Mouse (Mus musculus) heart, postnatal 10 days (tissue): ENCODE measurements around the gene Mtg1. TPM values are rescaled to one million over a fixed set of nuclear protein-coding genes. Genes with fewer than 3 reads are reported as not detected.

Experiments
- DNase-seq, 2 experiments: peaks; one replicate each; pipeline ENCODE4 v3.0.0; 2021
- intact Hi-C: fragments of 180-260 bp; cut with DNase I; formaldehyde crosslinking; loops from one replicate; pipeline ENCODE4 v1.15.1; 2025
- total RNA-seq, 2 experiments: library from RNA; stranded (reverse); gene quantifications; 2 replicates each; pipeline ENCODE4 v1.2.3; 2021

Gene Mtg1
- total RNA-seq: 10 to 100 TPM; 22.9 to 25.3 TPM

DNA sequence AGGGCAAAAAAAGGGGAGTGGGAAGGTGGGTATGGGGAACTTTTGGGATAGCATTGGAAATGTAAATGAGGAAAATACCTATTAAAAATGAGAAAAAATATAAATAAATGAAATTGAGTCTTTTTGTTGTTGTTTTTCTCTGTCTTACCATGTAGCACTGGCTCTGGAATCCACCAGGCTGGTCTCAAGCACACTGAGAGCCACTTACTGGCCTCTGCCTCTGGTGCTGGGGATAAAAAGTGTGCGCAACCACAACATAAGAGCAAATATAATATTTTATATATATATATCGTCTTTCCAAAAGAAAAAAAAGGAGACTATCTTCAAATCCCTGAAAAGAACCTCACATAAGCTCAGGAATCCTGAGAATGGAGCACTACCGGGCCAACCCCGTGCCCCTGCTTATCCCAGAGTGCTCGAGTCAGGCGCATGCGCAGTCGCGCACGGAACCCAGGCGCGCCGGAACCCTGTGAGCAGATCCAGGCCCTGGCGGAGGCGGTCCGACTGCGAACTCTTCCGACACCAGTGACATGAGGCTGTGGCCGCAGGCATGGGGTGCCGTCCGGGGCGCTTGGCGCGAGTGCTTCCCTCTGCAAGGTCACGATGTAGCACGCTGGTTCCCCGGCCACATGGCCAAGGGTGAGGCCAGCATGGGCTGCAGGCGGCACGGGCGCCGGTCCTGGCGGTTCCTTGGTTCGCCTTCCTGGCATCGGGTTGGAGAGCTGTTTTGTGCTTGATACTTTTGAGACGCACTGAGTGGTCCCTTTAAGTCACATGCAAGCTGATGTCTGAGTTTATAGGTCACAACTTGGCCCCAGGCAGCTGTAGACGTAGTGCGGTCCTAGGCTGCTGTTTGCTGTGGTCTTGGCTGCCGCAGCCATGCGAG lies at the start of gene Mtg1:
Mtg1 (plus strand) TSS at position 430 of the 886 bp plus-strand sequence.
- intact Hi-C loops: no loop called here
- DNase-seq: peak; percentile 97 to 98

DNA sequence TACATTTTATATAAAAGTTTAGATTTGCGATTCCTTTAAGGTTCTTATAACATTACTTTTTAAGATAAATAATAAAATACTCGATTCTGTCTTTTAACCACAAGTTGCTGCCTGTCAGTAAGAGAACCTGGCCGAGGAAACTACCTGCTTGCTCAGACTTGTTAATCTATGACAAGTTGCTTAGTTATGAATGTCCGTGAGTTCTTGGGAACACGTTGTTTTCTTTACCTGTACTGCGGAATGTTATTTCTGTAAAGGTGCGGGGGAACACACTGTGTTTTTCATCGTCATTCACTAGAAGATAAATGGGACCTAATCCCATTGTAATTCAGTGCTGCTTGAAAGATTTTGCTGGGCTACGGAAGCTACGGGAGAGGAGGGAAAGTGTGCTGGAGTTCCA lies 46.8 kb upstream of the Mtg1 start:
- intact Hi-C loops: no loop called here
- no peak for DNase-seq

- no peak for DNase-seq
- intact Hi-C loops: no loop called here
These were observed 44.3 kb upstream of the Mtg1 start, which contains the start of gene Prap1 for GRCm38 (mm10) chr7:140092924-140093528. Prap1 (plus strand) TSS chr7:140093395.

GRCm38 (mm10) chr7:140094954-140095353 lies 42.4 kb upstream of the Mtg1 start:
- intact Hi-C loops: no loop called here
- DNase-seq: no peak

- no peak for DNase-seq
- intact Hi-C loops: no loop called here
These were observed 41.8 kb upstream of the Mtg1 start for GRCm38 (mm10) chr7:140095556-140095955.

- intact Hi-C loops: no loop called here
- DNase-seq: no peak
These were observed 41.3 kb upstream of the Mtg1 start for GRCm38 (mm10) chr7:140096055-140096454.

- intact Hi-C loops: no loop called here
- no peak for DNase-seq
These were observed 38.9 kb upstream of the Mtg1 start for GRCm38 (mm10) chr7:140098466-140098865.

DNA sequence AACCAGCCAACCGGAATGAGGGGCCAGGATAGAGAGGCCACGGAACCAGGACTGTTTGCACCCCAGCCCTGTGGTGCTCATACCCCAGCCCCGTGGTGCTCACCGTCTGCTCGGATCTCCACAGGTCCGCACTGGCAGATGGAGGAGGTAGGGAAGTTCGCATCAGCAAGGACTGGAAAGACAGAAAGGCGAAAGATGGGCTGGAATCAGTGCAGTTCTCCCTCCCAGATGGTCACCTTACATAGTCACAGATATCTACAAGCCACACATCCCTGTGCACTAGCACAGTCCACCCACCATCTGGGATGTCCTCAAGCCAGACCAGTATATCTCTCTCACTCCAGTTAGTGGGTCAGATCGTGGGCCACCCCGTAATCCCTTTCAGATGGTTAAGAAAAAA lies 35.9 kb upstream of the Mtg1 start:
- intact Hi-C loops: no loop called here
- peak in 1 of 2 experiments; percentile 24 for DNase-seq

DNA sequence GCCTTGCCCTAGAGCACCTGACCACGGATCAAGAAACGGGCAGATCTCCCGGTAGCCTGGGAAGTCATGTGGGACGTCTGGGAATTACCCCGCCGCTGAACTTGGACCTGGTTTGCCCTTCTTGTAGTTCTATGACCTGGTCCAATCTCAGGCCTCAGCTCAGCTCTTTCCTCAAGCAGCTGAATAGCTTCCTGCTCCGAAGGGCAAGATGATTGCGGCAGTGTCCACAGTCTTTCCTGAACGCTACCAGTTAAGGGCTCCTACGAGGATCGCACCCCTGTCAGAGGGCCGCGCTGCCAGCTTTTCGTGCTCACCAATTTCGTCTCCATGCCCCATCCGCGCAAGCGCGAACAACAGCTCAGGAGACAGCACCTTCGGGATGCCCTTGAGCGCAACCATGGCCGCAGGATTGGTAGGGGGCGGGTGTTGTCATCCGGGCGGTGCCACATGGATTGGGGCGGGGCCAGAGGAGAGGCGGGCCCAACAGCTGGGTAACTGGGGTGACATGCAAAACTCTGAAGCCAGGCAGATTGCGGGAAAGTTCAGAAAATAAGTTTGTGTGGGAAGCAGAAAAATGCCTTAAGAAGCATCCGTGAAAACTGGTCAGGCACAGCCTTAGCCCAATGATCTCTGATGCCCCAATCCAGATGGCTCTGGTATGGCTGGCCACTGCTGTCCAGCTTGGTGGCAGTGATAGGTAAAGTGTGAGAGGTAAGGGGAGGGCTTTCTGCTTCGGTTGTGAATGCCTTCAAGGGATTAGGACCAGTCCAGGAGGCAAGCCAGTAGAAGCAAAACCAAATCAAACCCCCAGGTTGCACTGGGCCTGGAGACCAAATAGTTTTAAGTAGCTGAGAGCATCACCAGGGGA lies 35.1 kb upstream of the Mtg1 start, which contains the start of gene Fuom:
Fuom (minus strand) TSS at position 449 of the 868 bp plus-strand sequence.
- intact Hi-C loops: no loop called here
- DNase-seq: peak; percentile 92 to 93

DNA sequence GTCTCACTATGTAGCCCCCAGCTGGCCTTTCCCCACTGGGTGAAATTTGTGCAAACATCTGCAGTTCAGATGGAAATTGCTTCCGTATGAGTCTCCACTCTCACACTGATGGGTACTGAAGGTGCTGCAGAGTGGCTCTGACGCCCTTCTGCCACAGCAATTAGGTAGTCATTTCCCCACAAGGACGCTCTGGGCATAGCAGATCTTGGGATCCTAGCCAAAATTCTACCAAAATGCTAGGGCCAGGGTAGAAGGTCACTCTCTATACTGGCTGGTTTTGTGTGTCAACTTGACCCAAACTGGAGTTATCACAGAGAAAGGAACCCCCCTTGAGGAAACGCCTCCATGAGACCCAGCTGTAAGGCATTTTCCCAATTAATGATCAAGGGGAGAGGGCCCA lies 33.4 kb upstream of the Mtg1 start:
- no peak for DNase-seq
- intact Hi-C loops: no loop called here

- intact Hi-C loops: no loop called here
- DNase-seq: no peak
These were observed 25.4 kb upstream of the Mtg1 start for GRCm38 (mm10) chr7:140111943-140112342.

DNA sequence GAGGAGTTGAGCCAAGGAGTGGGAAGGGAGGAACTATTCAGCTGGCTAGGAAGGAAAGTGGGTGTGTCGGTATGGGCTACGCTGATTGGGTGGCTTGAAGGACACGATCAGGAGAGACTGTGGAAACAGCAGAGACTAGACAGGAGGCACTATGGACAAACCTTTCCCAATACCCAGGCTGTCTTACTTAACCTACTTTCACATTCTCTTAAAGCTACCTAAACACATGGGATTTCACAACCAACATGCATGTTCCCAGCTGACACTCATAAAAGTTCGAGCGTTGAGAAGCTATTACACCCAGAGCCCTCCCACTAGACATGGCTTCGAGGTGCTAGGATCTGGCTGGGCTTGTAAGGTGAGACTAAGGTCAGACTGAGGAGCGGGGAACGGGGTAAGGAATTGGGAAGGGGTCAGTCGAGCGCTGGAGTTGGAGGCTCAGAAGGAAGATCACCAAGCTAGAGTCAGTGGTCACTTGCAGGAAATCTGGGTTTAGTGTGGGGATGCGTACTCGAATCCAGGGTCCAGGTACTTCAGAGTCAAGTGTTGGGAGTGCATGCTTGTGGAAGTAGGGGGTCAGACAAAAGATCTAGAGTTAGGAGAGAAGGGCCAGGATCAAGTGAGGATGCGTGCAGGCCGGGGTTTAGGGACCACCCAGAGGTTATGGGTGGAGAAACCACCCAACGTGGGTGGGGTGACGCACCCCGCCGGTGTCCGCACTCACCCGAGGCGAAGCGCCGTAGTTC lies 21.6 kb upstream of the Mtg1 start, which contains the start of gene Paox:
Paox (plus strand) TSS at position 217 of the 746 bp plus-strand sequence.
- intact Hi-C loops: no loop called here
- peak; percentile 77 for DNase-seq

DNA sequence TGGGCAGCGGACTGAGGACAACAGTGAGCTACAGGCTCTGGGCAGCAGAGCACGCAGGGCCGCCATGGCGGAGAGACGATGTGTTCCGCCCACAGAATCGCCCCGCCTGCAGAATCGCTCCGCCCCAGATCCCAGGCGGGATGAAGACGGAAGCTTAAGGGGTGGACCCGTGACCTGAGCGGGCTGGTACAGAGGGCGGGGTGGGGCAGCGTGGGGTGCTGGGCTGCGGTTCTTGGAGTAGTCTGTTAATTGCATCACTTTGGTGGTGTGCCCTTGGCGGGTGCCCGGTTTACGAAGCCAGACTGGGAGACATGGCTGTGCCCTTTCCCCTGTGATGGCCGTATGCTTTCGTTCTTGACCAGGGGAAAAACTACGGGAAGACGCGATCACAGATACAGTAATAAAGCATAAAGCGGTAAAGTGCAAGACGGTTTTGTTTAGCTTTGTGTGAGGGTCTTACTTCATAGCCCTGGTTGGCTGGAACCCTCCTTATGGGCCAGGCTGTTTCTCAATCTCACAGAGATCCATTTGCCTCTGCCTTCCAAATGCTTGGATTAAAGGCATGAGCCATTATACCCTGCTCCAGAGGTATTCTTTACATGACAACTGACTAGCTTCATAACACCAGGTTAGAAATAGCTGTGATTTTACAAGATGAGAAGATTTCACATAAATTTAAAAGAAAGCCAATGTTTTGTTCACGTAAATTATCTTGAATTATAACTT lies 20.9 kb upstream of the Mtg1 start, which contains the start of gene Echs1:
Echs1 (minus strand) TSS at position 148 of the 726 bp plus-strand sequence.
- intact Hi-C loops: no loop called here
- DNase-seq: peak; percentile 93 to 94

DNA sequence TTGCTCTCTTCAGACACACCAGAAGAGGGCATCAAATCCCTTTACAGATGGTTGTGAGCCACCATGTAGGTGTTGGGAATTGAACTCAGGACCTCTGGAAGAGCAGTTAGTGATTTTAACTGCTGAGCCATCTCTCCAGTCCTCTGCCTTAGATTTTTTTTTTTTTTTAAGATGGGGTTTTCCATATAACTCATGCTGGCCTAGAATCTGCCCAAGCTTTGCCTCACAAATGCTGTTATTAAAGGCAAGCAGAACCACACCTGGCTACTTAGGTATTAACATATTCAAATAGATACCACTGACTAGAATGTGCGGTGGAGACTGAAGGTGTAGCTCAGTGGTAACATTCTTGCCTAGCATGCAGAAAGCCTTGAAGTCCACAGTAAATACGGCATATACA lies 16.9 kb upstream of the Mtg1 start:
- no peak for DNase-seq
- intact Hi-C loops: no loop called here

DNA sequence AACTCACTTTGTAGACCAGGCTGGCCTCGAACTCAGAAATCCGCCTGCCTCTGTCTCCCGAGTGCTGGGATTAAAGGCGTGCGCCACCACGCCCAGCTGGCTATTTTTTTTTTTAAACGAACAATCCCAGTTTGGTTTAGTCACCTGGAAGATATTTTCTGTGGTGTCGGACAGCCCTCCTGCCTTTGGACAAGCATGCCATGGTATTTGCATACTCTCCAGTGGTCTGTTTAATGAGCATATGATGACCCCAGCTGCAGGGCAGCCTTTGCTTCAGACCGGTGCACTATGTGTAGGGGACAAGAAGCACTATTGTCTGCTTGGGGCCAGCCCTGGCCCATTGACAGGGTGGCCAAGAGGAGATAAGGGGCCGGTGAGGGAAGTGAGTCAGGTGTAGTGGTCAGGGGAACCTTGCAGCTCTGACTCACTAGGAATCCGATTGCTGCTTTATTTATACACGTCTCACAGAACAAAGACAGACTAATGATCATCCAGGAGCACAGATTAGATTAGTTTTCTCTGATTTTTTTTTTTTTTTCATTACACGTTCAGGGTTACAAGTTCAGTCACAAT lies 15.9 kb upstream of the Mtg1 start:
- intact Hi-C loops: no loop called here
- DNase-seq: no peak

GRCm38 (mm10) chr7:140122765-140123164 lies 14.6 kb upstream of the Mtg1 start:
- intact Hi-C loops: no loop called here
- DNase-seq: no peak

DNA sequence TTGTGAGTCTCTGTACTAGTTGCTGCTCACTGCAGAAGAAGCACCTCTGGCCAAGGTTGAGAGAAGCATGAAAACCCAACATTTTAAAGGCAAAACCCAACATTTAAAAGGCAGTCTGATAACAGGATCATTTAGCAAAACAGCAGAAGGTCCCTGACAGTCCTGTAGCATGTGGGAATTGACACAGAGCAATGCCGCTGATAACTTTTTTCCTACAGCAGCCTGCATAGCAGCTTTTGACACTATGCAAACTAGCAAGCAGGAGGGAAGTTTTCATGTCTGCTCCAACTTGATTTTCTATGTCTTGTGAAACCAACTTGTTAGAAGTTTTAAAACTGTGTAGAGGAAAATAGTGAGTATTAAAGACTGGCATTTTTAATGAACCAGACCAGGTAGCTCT lies 13.0 kb upstream of the Mtg1 start:
- intact Hi-C loops: no loop called here
- DNase-seq: no peak

GRCm38 (mm10) chr7:140125278-140126021 lies 11.9 kb upstream of the Mtg1 start:
- DNase-seq: peak; percentile 94

DNA sequence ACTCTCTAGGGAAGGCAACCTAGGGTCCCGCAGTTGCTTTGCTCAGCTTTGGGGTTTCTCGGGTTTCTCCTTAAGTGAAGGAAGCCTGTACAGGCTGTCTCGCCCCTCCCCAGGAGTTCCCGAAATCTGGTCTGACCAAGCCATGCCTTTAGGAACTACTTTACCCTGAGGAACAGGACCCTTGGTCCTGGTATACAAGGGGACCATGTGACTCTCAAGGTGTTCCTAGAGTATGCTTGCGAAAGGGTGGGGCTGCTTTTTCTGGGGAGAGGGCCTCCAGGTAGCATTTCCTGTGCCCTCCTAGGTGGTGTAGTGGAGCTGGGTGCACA lies 11.4 kb upstream of the Mtg1 start:
- no peak for DNase-seq
- intact Hi-C loops: no loop called here

More at GRCm38 (mm10) chr7:140125278-140126021, 11.9 kb upstream of the Mtg1 start:
- intact Hi-C loops: no loop called here
